Comparison of ENCODE assay signal across 20 mouse cellular contexts in genomic region chr9:118867851-118868250, GRCm38 (mm10). TPM values are rescaled to one million over a fixed set of nuclear protein-coding genes. Genes with fewer than 3 reads are reported as not detected.
DNase-seq lines count a peak whose midpoint lies in the region; ATAC-seq lines count a peak whose summit lies in the region.
"Had no signal": no experiment of that assay in that cellular context is flagged by ENCODE, and none has a peak within 500 bp of the region (broad histone marks: within the 10 kb centered on the region; RNA-seq: fewer than 3 reads in every experiment).

No protein-coding gene starts in this region.

- peak; percentile 57 for DNase-seq in Muller cell, postnatal 12 days (ENCODE audit: inconsistent ontology term)
- DNase-seq in retina, postnatal 1 day, result peak; percentile 55
- no peak for DNase-seq in frontal cortex, adult 2 months (ENCODE audit: extremely low spot score in 1 of 2, low spot score in 1 of 2)
- DNase-seq in spleen, postnatal 36 days (ENCODE audit: low spot score in 2 of 2), result no peak
- DNase-seq: adrenal gland, adult 8-10 months; adrenal gland, postnatal 25 days; cerebellum, adult 18-20 months; cerebellum, adult 9-10 months; cerebellum, postnatal 14 days; gastrocnemius, adult 2 months; gastrocnemius, postnatal 14 days; heart, adult 2 months had no signal

- ATAC-seq in common myeloid progenitor, adult 5-6 weeks (replicated peaks; ENCODE audit: low read depth, poor library complexity, severe bottlenecking), result 0 out of 2 replicates have a peak, but pooled peaks have one; percentile 29
- ATAC-seq in granulocyte monocyte progenitor cell, adult 5-6 weeks (replicated peaks; ENCODE audit: poor library complexity, severe bottlenecking), result peak; percentile 46
- ATAC-seq: activated CD4-positive, CD25-positive, alpha-beta regulatory T cell, adult 4 months; CD4-positive, CD25-positive, alpha-beta regulatory T cell, adult 4 months; forebrain, embryonic 13.5 days; forebrain, embryonic 16.5 days; hindbrain, embryonic 16.5 days; intestine, embryonic 15.5 days had no signal

RNA-seq across cellular contexts. Expression of gene Ctdspl, which starts 58.4 kb away (rescaled TPM):
- 6.3 and 7.8 TPM in 2 replicates for total RNA-seq in common myeloid progenitor, adult 5-6 weeks (2017)
- 25.4 and 28.7 TPM in 2 replicates for total RNA-seq in granulocyte monocyte progenitor cell, adult 5-6 weeks (2014; fragmentation: Nextera tagmentation)
- 6.5 and 7.9 TPM in 2 replicates for total RNA-seq in granulocyte monocyte progenitor cell, adult 5-6 weeks (2017)
- 30.1 and 33.7 TPM in 2 replicates for polyA plus RNA-seq in frontal cortex, adult 2 months (2012; rRNA removed)

Comparison
In these comparisons a context has a peak if more than half of its experiments do, and no peak if none do; other contexts are left out.
1. DNase-seq: peak in Muller cell, postnatal 12 days (single experiment) and retina, postnatal 1 day (single experiment); none in frontal cortex, adult 2 months (0 of 2) and spleen, postnatal 36 days (0 of 2).